Mouse (Mus musculus) stomach, postnatal 0 days (tissue): ENCODE results near the gene Arl5a.

Experiments used
- CTCF ChIP-seq: IDR thresholded peaks from 2 replicates; pipeline ENCODE4 v1.5.1; 2016; ENCODE audit warnings: antibody characterized with exemption, low read depth, mild to moderate bottlenecking, moderate library complexity
- EP300 ChIP-seq: optimal IDR thresholded peaks from 2 replicates; pipeline ENCODE3; 2016; ENCODE audit warnings: antibody characterized with exemption

GRCm38 (mm10) chr2:52446648-52447047 lies 21.9 kb upstream of the Arl5a start:
- TF ChIP-seq CTCF (no peak), EP300 (no peak)
